Mouse (Mus musculus): Measurements from ENCODE around the gene Elobl. TPM values are rescaled to one million over a fixed set of nuclear protein-coding genes. Genes with fewer than 3 reads are reported as not detected.

Elobl gene
- polyA plus RNA-seq (2017; shearing (Covaris generic)), result not detected

GRCm38 (mm10) chr11:88966881-88967361 is at the start of gene Elobl:
Elobl (minus strand) TSS chr11:88966931.

DNA sequence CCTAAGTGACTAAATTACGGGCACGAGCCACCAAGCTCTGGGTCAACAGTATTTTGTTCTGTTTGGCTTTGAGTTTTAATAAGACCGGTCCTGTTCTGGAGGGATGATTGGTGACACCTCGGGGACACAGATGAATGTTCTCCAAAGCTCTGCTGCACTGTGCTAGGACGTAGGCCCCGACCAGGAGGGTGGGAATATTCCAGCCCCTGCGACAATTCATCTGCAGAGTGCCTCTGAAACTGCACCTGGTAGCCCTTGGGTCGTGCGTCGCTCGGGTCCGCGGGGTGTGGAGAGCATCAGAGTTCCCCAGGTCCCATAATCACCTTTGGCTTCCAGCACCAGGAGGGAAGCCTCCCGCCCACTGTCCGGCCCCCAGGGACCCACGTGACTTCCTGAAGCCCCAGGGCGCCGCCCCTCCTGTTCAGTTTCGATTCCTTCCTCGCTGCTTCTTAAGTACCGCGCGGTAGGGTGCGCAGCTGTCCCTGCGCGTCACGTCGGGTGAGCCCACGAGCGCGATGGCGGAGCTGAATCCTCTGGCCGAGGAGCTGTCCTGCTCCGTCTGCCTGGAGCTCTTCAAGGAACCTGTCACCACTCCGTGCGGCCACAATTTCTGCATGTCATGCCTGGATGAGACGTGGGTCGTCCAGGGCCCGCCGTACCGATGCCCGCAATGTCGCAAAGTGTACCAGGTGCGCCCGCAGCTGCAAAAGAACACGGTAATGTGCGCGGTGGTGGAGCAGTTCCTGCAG is 32.4 kb upstream of the Elobl start, which contains the start of gene Trim25:
Gene Trim25 (plus strand): TSS at position 403 of the 749 bp plus-strand sequence.

DNA sequence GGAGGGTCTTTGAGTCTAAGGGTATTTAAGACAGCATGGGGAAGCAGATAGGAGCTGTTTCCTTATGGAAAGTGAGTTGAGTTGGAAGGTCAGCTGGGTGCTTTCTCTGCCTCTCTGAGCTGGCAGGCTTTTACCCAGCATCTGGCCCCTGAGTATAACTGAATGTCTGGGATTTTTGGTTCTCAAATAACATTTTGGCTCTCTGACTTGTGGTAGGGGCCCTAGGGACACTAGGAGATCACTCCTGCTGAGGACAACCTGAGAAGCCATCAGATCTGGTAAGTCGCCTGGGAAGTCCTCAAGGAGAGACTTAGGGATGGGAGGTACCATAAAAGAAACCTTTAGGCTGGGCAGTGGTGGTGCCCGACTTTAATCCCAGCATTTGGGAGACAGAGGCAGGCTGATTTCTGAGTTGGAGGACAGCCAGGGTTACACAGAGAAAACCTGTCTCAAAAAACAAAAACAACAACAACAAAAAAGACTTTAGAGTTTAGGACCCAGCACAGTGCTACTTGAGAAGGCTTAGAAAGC is 3.5 kb upstream of the Elobl start, which contains the start of gene Coil:
Gene Coil (plus strand): TSS at position 51 of the 531 bp plus-strand sequence.

GRCm38 (mm10) chr11:88955217-88955969 is 11.3 kb downstream of the Elobl start, which contains the start of gene Scpep1:
Scpep1 (minus strand) TSS chr11:88955465.

Other genes starting within 250 kb of the Elobl start
- 14.7 TPM for gene Msi2, start 248.4 kb downstream of the Elobl start, polyA plus RNA-seq (2017; shearing (Covaris generic))
- 3.0 TPM for gene Akap1, start 102.3 kb downstream of the Elobl start, polyA plus RNA-seq (2017; shearing (Covaris generic))
- 8.7 TPM for gene Scpep1, start 11.5 kb downstream of the Elobl start, polyA plus RNA-seq (2017; shearing (Covaris generic))
- 14.1 TPM for gene Coil, start 3.3 kb upstream of the Elobl start, polyA plus RNA-seq (2017; shearing (Covaris generic))
- gene Trim25, start 32.4 kb upstream of the Elobl start, polyA plus RNA-seq (2017; shearing (Covaris generic)), result 44.7 TPM
- 10.9 TPM for gene Dgke, start 99.9 kb upstream of the Elobl start, polyA plus RNA-seq (2017; shearing (Covaris generic))
- gene Gm525, start 106.9 kb upstream of the Elobl start, polyA plus RNA-seq (2017; shearing (Covaris generic)), result not detected

Measured in CD4-positive, CD25-positive, alpha-beta regulatory T cell (primary cell).